Mouse (Mus musculus) ES-Bruce4 (cell line): Measurements from ENCODE around the gene H1foo.

Experiments used
- CTCF ChIP-seq: IDR thresholded peaks from one replicate; pipeline ENCODE4 v1.8.1; 2011; ENCODE audit warnings: low read depth, low read length
- EP300 ChIP-seq: IDR thresholded peaks from 2 replicates; pipeline ENCODE4 v1.6.1; 2011; ENCODE audit warnings: low read depth, low read length; ENCODE audit not compliant: insufficient read depth
- POLR2A ChIP-seq: IDR thresholded peaks from one replicate; pipeline ENCODE4 v1.8.1; 2011; ENCODE audit warnings: low read length; ENCODE audit not compliant: insufficient read depth

DNA sequence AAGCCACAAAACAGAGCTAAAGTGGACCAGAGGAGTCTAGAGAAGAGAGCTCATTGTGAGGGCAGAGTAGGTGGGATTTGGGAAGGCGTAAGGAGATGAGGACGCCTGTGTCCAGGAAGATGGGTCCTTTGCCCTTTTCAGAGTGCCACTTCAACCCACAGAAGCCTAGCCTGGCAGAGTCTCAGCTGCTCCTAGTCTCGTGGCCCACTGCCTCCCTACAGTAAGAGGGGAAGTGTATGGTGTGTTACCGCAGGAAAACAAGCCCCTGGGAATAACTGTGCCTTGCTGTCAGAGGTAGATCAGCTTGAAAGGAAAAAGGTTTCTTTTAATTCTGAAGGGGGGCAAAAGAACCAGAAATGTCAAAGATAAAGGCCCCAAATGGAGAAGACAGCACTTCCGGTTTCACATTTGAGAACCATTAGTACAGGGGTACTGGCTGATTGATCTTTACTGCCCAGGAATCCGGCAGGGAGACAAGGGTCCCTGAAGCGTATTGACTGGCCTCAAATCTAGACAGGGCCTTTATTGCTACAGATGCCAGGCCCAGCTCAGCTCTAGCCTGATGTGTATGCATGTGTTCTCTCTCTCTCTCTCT lies 46.7 kb upstream of the H1foo start:
- no peak for TF ChIP-seq CTCF
- no peak for TF ChIP-seq POLR2A
- no peak for TF ChIP-seq EP300
